Mouse (Mus musculus) midbrain, postnatal 0 days (tissue): ENCODE measurements around the gene Gm45140. TPM values are rescaled to one million over a fixed set of nuclear protein-coding genes. Genes with fewer than 3 reads are reported as not detected.
A peak's percentile ranks its signal among the peaks of the same experiment; 100 is the strongest.

ENCODE experiments used
- ATAC-seq: fragments of 200-750 bp; cut with Nextera tagmentation; 2 replicates; pipeline ENCODE4 v1.8.0; 2017; ENCODE audit warnings: moderate number of reproducible peaks, mild to moderate bottlenecking, moderate TSS enrichment, moderate library complexity; ENCODE audit not compliant: low FRiP score
- DNase-seq: peaks from one replicate; pipeline ENCODE4 v3.0.0-alpha.2; 2015; ENCODE audit warnings: low spot score
- H3K27ac ChIP-seq: fragments of 300-500 bp; sonication (generic); 2 replicates; pipeline ENCODE4 v1.5.1; 2014; ENCODE audit warnings: low read depth, mild to moderate bottlenecking, low read length, mixed read lengths
- H3K27me3 ChIP-seq: fragments of 300-500 bp; sonication (generic); 2 replicates; pipeline ENCODE4 v1.6.1; 2014; ENCODE audit warnings: low read length, control low read depth, mixed read lengths; ENCODE audit not compliant: insufficient read depth
- H3K36me3 ChIP-seq: fragments of 300-500 bp; sonication (generic); 2 replicates; pipeline ENCODE4 v1.6.1; 2014; ENCODE audit warnings: low read length, control low read depth, mixed read lengths; ENCODE audit not compliant: insufficient read depth
- H3K4me1 ChIP-seq: fragments of 300-500 bp; sonication (generic); 2 replicates; pipeline ENCODE4 v1.6.1; 2014; ENCODE audit warnings: mild to moderate bottlenecking, control low read depth, antibody characterized with exemption, low read length, mixed read lengths; ENCODE audit not compliant: insufficient read depth
- H3K4me2 ChIP-seq: fragments of 300-500 bp; sonication (generic); 2 replicates; pipeline ENCODE4 v1.6.1; 2014; ENCODE audit warnings: low read depth, mild to moderate bottlenecking, low read length, mixed read lengths; ENCODE audit not compliant: poor library complexity, severe bottlenecking
- H3K4me3 ChIP-seq: fragments of 300-500 bp; sonication (generic); 2 replicates; pipeline ENCODE4 v1.5.1; 2014; ENCODE audit warnings: low read depth, mild to moderate bottlenecking, low read length, moderate library complexity
- H3K9ac ChIP-seq: fragments of 300-500 bp; sonication (generic); replicated peaks from 2 replicates; pipeline ENCODE4 v1.6.1; 2014; ENCODE audit warnings: mild to moderate bottlenecking, low read length, moderate library complexity, mixed read lengths; ENCODE audit not compliant: poor library complexity, severe bottlenecking
- H3K9me3 ChIP-seq: fragments of 300-500 bp; sonication (generic); 2 replicates; pipeline ENCODE4 v1.6.1; 2016; ENCODE audit warnings: low read length, control low read depth
- CTCF ChIP-seq: IDR thresholded peaks from 2 replicates; pipeline ENCODE4 v1.5.1; 2016; ENCODE audit warnings: antibody characterized with exemption, mild to moderate bottlenecking
- WGBS: fragments of 180-500 bp; shearing (Covaris S2); extraction: QIAGEN DNeasy Blood & Tissue Kit; methylation state at CpG from one replicate; pipeline ENCODE4 v1.1.7; 2014; 5-methylcytosine and 5-hydroxymethylcytosine counted together
- polyA plus RNA-seq: library from polyadenylated mRNA; unstranded; fragments of >200 nt; fragmentation: Nextera tagmentation; extraction: Ambion mirVana; gene quantifications from 2 replicates; pipeline ENCODE4 v1.2.1, GENCODE M21; 2015
- total RNA-seq: library from RNA; depleted of rRNA; stranded (reverse); fragments of >200 nt; gene quantifications from 2 replicates; pipeline ENCODE4 v1.2.3, GENCODE M21; 2014

Gene Gm45140
- total and polyA plus RNA-seq, 2 experiments from 2014 or later: 1.2 to 5.4 TPM

DNA sequence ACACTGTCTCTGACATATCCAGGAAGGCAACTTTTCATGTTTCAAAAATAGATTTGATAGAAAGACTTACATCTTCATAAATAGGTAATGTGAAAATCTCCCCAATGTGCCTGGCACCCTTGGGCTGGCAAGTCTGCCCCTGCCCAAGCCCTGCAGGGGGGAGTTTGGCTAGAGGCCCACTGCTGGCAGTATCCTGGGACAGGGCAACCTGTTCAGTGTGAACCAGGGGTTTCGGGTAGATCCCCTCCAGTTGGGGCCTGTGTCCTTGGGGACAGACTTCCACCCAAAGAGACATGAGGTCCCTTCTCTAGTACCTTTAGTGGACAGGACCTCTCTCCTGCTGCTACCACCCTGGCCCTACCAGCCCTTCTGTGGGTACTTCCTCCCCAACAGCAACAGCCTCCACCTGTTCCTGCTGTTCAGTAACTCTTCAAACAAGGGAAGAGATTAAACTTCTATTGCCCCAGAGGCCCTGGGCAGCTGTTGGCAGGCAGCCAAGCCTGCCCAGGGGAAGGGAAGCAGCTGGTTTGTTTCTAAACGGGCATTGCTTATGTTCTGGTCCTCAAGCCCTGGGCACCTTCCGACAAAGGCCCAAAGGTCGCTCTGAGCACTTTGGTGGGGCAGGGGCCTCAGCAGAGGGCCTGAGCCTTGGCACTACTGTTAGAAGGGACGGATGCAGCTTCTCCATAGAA lies 46.6 kb downstream of the Gm45140 start:
- no peak overlapping the region for H3K4me3 ChIP-seq
- no peaks in the 10 kb centered on the region for H3K27me3 ChIP-seq
- DNase-seq: peak; percentile 22
- H3K27ac ChIP-seq: no peak overlapping the region
- no peaks in the 10 kb centered on the region for H3K9me3 ChIP-seq
- no peak overlapping the region for H3K9ac ChIP-seq
- no peak for ATAC-seq
- H3K4me2 ChIP-seq: no peak overlapping the region
- TF ChIP-seq CTCF: no peak
- WGBS: 27% methylated on average over 5 of the region's 5 CpGs
- H3K4me1 ChIP-seq: no peaks in the 10 kb centered on the region
- peaks cover 17% of the 10 kb centered on the region for H3K36me3 ChIP-seq

GRCm38 (mm10) chr6:87788266-87788895 lies 47.2 kb downstream of the Gm45140 start:
- Histone ChIP-seq H3K4me3 (no peak overlapping the region), H3K4me2 (no peak overlapping the region), H3K36me3 (peaks cover 17% of the 10 kb centered on the region), H3K4me1 (no peaks in the 10 kb centered on the region), H3K9ac (no peak overlapping the region), H3K9me3 (no peaks in the 10 kb centered on the region), H3K27ac (no peak overlapping the region), H3K27me3 (no peaks in the 10 kb centered on the region)
- no peak for ATAC-seq
- TF ChIP-seq CTCF: no peak
- DNase-seq: no peak
- 96% methylated on average over 9 of the region's 9 CpGs for WGBS

DNA sequence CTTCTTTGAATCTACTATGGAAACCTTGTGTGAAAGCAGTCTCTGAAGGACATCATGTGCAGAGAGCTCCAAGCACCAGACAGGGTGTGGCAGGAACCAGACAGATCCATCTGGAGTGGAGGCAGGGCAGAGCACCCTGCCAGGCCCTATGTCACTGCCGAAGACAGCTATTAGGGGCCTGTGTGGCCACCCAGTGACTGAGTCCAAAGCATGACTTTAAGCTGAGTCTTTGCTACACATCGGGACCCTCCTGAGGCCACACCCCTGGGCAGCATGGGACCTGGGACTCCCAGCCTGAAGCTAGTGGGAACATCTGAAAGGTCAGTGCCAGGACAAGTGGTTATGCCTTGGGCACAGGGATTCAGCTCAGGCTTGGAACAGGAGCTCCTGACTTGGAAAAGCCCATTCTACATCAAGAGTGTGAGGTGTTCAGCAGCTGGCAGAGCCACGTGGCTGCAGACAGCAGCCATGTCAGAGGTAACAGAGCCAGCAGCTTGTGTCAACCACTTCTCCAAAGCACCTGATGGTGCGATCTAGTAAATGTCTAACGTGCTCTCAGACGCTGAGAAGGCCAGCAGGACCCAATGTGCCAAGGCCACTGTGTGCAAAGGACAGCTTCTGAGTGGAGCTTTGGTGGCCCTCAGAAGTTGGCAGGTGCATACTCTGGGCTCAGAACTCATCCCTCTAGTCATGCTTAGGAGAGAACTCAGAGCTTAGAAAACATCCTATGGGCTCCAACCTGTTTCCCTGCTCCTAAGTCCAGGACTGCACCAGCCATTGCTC lies 48.3 kb downstream of the Gm45140 start:
- H3K4me3 ChIP-seq: no peak overlapping the region
- no peaks in the 10 kb centered on the region for H3K4me1 ChIP-seq
- H3K27ac ChIP-seq: no peak overlapping the region
- 89% methylated on average over 6 of the region's 6 CpGs for WGBS
- no peaks in the 10 kb centered on the region for H3K27me3 ChIP-seq
- peaks cover 14% of the 10 kb centered on the region for H3K36me3 ChIP-seq
- no peak for ATAC-seq
- no peak overlapping the region for H3K4me2 ChIP-seq
- H3K9ac ChIP-seq: no peak overlapping the region
- TF ChIP-seq CTCF: no peak
- DNase-seq: no peak
- H3K9me3 ChIP-seq: no peaks in the 10 kb centered on the region

DNA sequence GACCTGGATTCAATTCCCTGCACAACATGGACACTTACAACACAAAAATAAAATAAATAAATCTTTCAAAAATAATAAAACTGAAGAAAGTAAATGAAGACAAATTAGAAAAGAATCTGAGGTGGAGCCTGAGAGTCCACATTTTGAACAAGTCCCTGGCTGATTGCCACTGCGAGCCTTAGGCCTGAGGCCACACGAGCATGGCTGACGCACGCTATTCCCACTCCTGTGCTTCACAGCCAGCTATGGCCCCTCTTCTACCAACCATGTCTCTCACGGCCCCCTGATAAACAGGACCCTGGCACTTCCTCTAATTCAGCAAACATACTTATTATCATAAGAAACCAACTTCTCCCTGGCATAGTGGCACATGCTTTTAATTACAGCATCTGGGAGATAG lies 49.0 kb downstream of the Gm45140 start:
- 81% methylated on average over 5 of the region's 5 CpGs for whole genome bisulfite sequencing

GRCm38 (mm10) chr6:87784033-87784432 lies 51.6 kb downstream of the Gm45140 start:
- DNase-seq (no peak), ATAC-seq (no peak)
- TF ChIP-seq CTCF: no peak
- H3K36me3 ChIP-seq: no peaks in the 10 kb centered on the region
- no peak overlapping the region for H3K4me3 ChIP-seq
- H3K9ac ChIP-seq: no peak overlapping the region
- WGBS: 80% methylated on average over 8 of the region's 8 CpGs
- H3K27ac ChIP-seq: no peak overlapping the region
- no peaks in the 10 kb centered on the region for H3K9me3 ChIP-seq
- H3K4me1 ChIP-seq: no peaks in the 10 kb centered on the region
- no peak overlapping the region for H3K4me2 ChIP-seq
- no peaks in the 10 kb centered on the region for H3K27me3 ChIP-seq

More for the DNA sequence above, 49.0 kb downstream of the Gm45140 start:
- DNase-seq: no peak
- Histone ChIP-seq H3K4me1 (no peaks in the 10 kb centered on the region), H3K4me3 (no peak overlapping the region), H3K4me2 (no peak overlapping the region), H3K27ac (no peak overlapping the region), H3K9me3 (no peaks in the 10 kb centered on the region), H3K36me3 (peaks cover 8% of the 10 kb centered on the region; the same call in 1 of the 2 replicates), H3K27me3 (no peaks in the 10 kb centered on the region), H3K9ac (no peak overlapping the region)
- no peak for TF ChIP-seq CTCF
- no peak for ATAC-seq
